Mouse (Mus musculus): Measurements from ENCODE around the gene Sgms1.

DNA sequence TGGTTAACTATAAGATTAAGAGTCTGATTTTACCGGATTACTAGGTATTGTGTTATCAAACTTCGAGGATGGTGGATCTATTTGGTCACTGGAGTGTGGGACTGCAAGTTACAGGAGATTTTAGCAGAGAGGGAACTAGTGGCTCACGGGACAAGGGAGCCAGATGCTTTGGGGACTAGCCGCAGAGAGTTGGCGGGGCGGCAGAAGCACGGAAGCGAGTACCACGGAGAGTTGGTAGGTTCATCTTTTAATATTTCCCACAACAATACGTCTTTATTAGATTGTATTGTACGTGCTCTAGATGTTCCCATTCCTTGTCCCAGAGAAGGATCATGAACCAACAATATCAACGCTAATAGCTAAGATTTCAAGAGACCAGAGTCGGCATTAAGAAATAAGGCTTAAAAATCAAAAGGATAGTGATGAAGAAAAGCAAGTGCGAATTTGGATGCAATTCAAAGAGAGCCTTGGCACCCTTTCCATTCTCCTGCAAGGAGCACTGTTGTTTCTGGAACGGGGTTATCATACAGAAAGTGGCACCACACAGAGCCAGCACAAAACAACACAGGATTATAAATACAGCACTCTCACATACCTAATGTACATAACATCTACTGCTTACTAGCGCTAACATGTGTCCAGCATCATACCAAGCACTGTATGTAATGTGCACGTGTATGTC is 56.6 kb downstream of the Sgms1 start:
- TF ChIP-seq POLR2A (IDR thresholded peaks at IDR 0.05; ENCODE audit: low read depth, low read length), result no peak
- TF ChIP-seq CTCF (conservative IDR thresholded peaks at IDR 0.05; ENCODE audit: insufficient read depth, insufficient read length, low read depth, low read length), result no peak
